Mouse (Mus musculus): ENCODE measurements around the gene Cxcl3. TPM values are rescaled to one million over a fixed set of nuclear protein-coding genes. Genes with fewer than 3 reads are reported as not detected.
A peak's percentile ranks its signal among the peaks of the same experiment; 100 is the strongest.

Cxcl3 gene
- polyA plus RNA-seq, 1 experiment from 2014 or later, result 0.18 TPM

DNA sequence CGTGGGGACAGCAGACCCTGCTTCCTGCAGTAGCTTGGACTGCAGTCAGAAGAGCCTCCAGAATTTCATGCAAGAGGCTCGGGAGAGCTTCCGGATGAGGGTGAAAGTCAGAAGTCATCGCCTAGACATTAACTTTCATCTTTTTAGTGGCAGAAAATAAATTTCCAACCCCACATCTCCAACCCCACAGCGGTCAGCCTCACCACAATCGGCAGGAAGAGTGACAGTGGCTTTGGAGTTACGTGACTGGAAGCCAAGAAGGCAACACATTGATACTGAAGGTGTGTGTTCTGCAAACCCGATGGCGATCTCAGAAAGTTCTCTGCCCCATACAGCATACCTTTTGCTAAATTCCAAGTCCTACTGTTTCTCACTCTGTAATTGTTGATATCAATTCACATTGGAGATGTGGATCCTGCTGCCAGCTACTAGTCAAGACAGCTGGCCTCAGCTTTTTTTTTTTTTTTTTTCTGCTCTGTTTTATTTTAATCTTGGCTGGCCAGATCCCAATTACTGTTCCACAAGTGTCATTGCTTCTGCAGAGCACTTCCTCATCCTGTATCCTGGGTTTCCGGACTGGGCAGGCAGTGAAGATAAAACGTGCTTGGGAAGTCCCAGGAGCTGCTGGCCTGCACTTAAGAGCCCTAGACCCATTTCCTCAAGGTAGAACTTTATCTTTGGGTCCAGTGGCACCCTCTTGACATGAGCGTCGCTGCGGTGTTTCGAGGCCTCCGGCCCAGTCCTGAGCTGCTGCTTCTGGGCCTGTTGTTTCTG, 13.8 kb upstream of the Cxcl3 start, which contains the start of gene Pf4:
Pf4 (plus strand) TSS at position 556 of the 774 bp plus-strand sequence.
- H3K9me3 ChIP-seq (ENCODE audit: low read depth, low read length), result no peaks in the 10 kb centered on the region
- H3K4me1 ChIP-seq (ENCODE audit: insufficient read depth), result 0 out of 2 replicates have a peak, but pooled peaks cover 7% of the 10 kb centered on the region
- H3K4me3 ChIP-seq (ENCODE audit: low read depth, low read length), result no peak within 1 kb of the TSS
- H3K9ac ChIP-seq, result no peak within 1 kb of the TSS
- TF ChIP-seq CTCF (IDR thresholded peaks at IDR 0.05; ENCODE audit: low read depth), result no peak
- WGBS, result 66% methylated on average over 16 of the region's 16 CpGs
- peak; percentile 73 for DNase-seq
- ATAC-seq (ENCODE audit: insufficient read depth), result peak; percentile 65; the same call in 1 of the 2 replicates
- H3K36me3 ChIP-seq (ENCODE audit: insufficient read depth), result no peaks in the 10 kb centered on the region
- no peak within 1 kb of the TSS; the same call in 1 of the 2 replicates for H3K27ac ChIP-seq (ENCODE audit: low read depth)
- no peak within 1 kb of the TSS; the same call in 1 of the 2 replicates for H3K4me2 ChIP-seq
- no peaks in the 10 kb centered on the region for H3K27me3 ChIP-seq (ENCODE audit: insufficient read depth, low read length)

GRCm38 (mm10) chr5:90775562-90775961, 10.3 kb upstream of the Cxcl3 start:
- no peak overlapping the region for H3K4me3 ChIP-seq (ENCODE audit: low read depth, low read length)
- no peaks in the 10 kb centered on the region for H3K36me3 ChIP-seq (ENCODE audit: insufficient read depth)
- TF ChIP-seq CTCF (IDR thresholded peaks at IDR 0.05; ENCODE audit: low read depth), result no peak
- H3K4me1 ChIP-seq (ENCODE audit: insufficient read depth), result 0 out of 2 replicates have a peak, but pooled peaks cover 7% of the 10 kb centered on the region
- ATAC-seq (ENCODE audit: insufficient read depth) (no peak), DNase-seq (no peak)
- 82% methylated on average over 5 of the region's 5 CpGs for WGBS
- H3K27me3 ChIP-seq (ENCODE audit: insufficient read depth, low read length), result no peaks in the 10 kb centered on the region
- no peak overlapping the region for H3K9ac ChIP-seq
- no peak overlapping the region for H3K27ac ChIP-seq (ENCODE audit: low read depth)
- no peaks in the 10 kb centered on the region for H3K9me3 ChIP-seq (ENCODE audit: low read depth, low read length)
- no peak overlapping the region for H3K4me2 ChIP-seq

DNA sequence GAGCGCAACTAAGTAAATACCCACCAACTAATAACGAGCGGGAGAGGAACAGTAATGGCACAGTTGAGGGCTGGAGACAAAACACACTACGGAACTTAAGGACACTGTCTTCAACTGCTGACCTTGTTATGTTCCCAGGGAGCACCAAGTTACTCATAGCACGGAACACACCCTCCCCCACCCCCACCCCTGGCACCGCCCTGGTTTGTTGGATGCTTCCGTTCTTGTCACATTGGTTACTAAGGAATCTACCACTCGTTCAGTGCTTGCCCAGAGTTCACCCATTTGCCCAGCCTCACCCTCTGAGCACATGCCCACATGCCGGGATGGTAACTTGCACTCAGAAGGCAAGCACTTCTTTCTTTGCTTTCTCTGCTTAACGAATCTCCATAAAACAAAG, 8.3 kb upstream of the Cxcl3 start:
- no peak for ATAC-seq (ENCODE audit: insufficient read depth)
- 83% methylated on average over 10 of the region's 10 CpGs for WGBS

DNA sequence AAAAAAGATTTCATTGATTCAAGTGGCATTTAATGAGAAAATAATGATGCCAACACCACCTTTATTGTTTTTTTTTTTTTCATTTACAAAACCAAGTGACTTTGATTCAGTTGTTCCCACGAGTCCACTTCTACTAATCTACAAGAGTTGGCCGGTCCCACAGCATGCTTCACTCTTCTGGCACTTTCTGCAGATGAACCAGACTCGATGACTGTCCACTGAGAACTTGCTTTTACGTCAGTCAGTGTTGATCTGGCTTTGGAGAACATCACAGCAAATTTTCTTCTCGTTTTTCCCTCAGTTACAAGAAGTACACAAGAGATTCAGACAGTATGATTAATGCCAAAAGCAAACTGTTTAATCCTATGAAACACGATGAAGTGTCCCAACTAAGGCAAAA, 7.0 kb upstream of the Cxcl3 start:
- Histone ChIP-seq H3K4me1 (ENCODE audit: insufficient read depth) (no peaks in the 10 kb centered on the region), H3K9ac (no peak overlapping the region), H3K4me3 (ENCODE audit: low read depth, low read length) (no peak overlapping the region), H3K4me2 (no peak overlapping the region), H3K27me3 (ENCODE audit: insufficient read depth, low read length) (no peaks in the 10 kb centered on the region), H3K36me3 (ENCODE audit: insufficient read depth) (no peaks in the 10 kb centered on the region), H3K9me3 (ENCODE audit: low read depth, low read length) (no peaks in the 10 kb centered on the region), H3K27ac (ENCODE audit: low read depth) (no peak overlapping the region)
- ATAC-seq (ENCODE audit: insufficient read depth) (no peak), DNase-seq (no peak)
- no peak for TF ChIP-seq CTCF (IDR thresholded peaks at IDR 0.05; ENCODE audit: low read depth)
- 68% methylated on average over 6 of the region's 6 CpGs for WGBS

More for the DNA sequence above, 8.3 kb upstream of the Cxcl3 start:
- no peaks in the 10 kb centered on the region for H3K27me3 ChIP-seq (ENCODE audit: insufficient read depth, low read length)
- no peaks in the 10 kb centered on the region for H3K9me3 ChIP-seq (ENCODE audit: low read depth, low read length)
- H3K4me3 ChIP-seq (ENCODE audit: low read depth, low read length), result no peak overlapping the region
- H3K9ac ChIP-seq, result no peak overlapping the region
- H3K27ac ChIP-seq (ENCODE audit: low read depth), result no peak overlapping the region
- H3K36me3 ChIP-seq (ENCODE audit: insufficient read depth), result no peaks in the 10 kb centered on the region
- no peak for DNase-seq
- H3K4me2 ChIP-seq, result no peak overlapping the region
- H3K4me1 ChIP-seq (ENCODE audit: insufficient read depth), result 0 out of 2 replicates have a peak, but pooled peaks cover 2% of the 10 kb centered on the region
- no peak for TF ChIP-seq CTCF (IDR thresholded peaks at IDR 0.05; ENCODE audit: low read depth)

GRCm38 (mm10) chr5:90783697-90784096, 2.2 kb upstream of the Cxcl3 start:
- H3K36me3 ChIP-seq (ENCODE audit: insufficient read depth), result no peaks in the 10 kb centered on the region
- H3K4me1 ChIP-seq (ENCODE audit: insufficient read depth), result no peaks in the 10 kb centered on the region
- H3K9me3 ChIP-seq (ENCODE audit: low read depth, low read length), result no peaks in the 10 kb centered on the region
- ATAC-seq (ENCODE audit: insufficient read depth) (no peak), DNase-seq (no peak)
- H3K4me3 ChIP-seq (ENCODE audit: low read depth, low read length), result no peak overlapping the region
- no peak overlapping the region for H3K27ac ChIP-seq (ENCODE audit: low read depth)
- H3K4me2 ChIP-seq, result no peak overlapping the region
- TF ChIP-seq CTCF (IDR thresholded peaks at IDR 0.05; ENCODE audit: low read depth), result no peak
- H3K27me3 ChIP-seq (ENCODE audit: insufficient read depth, low read length), result no peaks in the 10 kb centered on the region
- WGBS, result 72% methylated on average over 3 of the region's 3 CpGs
- H3K9ac ChIP-seq, result no peak overlapping the region

- Histone ChIP-seq H3K27ac (ENCODE audit: low read depth) (no peak overlapping the region), H3K4me2 (no peak overlapping the region), H3K4me1 (ENCODE audit: insufficient read depth) (0 out of 2 replicates have a peak, but pooled peaks cover 5% of the 10 kb centered on the region), H3K9ac (no peak overlapping the region), H3K4me3 (ENCODE audit: low read depth, low read length) (no peak overlapping the region), H3K27me3 (ENCODE audit: insufficient read depth, low read length) (no peaks in the 10 kb centered on the region), H3K9me3 (ENCODE audit: low read depth, low read length) (no peaks in the 10 kb centered on the region), H3K36me3 (ENCODE audit: insufficient read depth) (no peaks in the 10 kb centered on the region)
- DNase-seq, result peak; percentile 32
- no peak for ATAC-seq (ENCODE audit: insufficient read depth)
- WGBS, result 76% methylated on average over 4 of the region's 4 CpGs
- TF ChIP-seq CTCF (IDR thresholded peaks at IDR 0.05; ENCODE audit: low read depth), result peak; percentile 52
Measured at GRCm38 (mm10) chr5:90788114-90788513, 2.2 kb downstream of the Cxcl3 start.

DNA sequence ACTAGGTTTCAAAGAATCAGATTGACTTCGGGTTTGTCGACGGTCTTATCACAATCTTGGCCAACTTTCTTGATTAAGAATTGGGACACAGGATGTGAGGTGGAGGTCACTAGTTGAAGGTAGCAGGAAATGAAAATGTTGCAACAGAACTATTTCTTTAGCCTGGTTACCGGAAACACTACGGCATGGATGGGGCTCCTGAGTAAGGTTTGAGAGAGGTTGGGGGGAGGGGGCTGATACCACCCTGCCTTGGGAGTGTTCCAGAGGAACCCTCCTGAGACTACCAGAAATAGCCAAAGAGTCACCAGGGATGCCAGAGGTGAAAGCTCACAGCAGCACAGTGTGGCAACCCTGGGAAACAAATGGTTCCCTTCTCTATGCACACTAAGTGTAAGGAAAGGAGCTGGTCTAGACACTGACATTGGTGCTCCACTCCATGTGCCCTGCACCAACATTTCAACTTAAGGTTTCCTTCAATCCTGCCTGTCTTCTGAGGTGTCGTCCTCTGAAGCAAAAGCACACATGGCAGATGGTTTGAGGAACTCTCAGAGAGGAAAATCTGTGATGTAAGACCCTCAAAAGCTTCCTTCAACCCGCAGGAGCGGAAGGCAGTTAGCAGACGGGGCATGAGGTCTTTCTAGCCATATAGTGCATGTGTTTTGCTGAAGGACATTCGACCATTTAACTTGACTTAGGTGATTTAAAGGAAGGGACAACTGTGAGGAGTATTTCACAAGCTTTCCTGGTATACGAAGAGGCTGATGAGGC, 3.6 kb downstream of the Cxcl3 start:
- 63% methylated on average over 11 of the region's 11 CpGs for WGBS
- Histone ChIP-seq H3K27me3 (ENCODE audit: insufficient read depth, low read length) (no peaks in the 10 kb centered on the region), H3K4me2 (no peak overlapping the region), H3K36me3 (ENCODE audit: insufficient read depth) (no peaks in the 10 kb centered on the region), H3K27ac (ENCODE audit: low read depth) (no peak overlapping the region), H3K4me3 (ENCODE audit: low read depth, low read length) (no peak overlapping the region), H3K9ac (no peak overlapping the region), H3K9me3 (ENCODE audit: low read depth, low read length) (no peaks in the 10 kb centered on the region), H3K4me1 (ENCODE audit: insufficient read depth) (0 out of 2 replicates have a peak, but pooled peaks cover 5% of the 10 kb centered on the region)
- no peak for TF ChIP-seq CTCF (IDR thresholded peaks at IDR 0.05; ENCODE audit: low read depth)
- ATAC-seq (ENCODE audit: insufficient read depth) (no peak), DNase-seq (no peak)

Data from lung, embryonic 14.5 days (tissue).